Mouse (Mus musculus) frontal cortex, postnatal 10 days (tissue): ENCODE data around the gene Slc26a11.

Experiments used
- DNase-seq, 2 experiments: peaks; one replicate each; pipeline ENCODE4 v3.0.0; 2022; ENCODE audit warnings: low spot score in 2 of 2, mixed read lengths in 1 of 2

The Slc26a11 gene

DNA sequence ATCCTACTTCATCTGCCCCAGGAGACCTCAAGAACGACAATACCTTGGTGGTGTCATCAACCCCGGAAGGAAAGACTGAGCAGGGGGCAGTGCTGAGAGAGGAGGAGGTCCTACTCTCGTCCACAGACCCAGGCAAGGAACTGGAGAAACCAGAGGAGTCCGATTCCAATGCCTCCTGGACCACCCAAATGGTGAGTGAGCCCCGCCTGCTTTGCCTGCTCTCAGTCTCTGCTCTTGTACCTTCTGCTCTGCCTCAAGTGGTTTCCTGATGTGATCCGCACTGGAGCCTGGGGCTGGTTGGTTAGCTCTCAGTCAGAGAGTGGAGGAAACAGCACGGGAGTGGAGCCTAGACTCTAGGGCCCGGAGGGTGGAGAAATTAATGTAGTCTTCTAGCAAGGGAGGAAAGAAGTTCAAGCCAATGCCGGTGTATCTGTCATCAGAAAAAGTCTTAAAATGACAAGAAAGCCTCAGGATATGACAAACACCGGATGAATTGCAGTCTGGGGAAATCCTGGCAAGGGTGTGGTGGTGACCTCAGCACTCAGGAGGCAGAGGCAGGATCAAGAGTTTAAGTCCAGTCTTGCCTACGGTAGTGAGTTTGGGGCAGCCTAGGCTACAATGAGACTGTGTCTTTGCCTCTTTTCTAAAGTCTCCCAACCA is 47.3 kb downstream of the Slc26a11 start:
- no peak for DNase-seq

GRCm38 (mm10) chr11:119404627-119405026 is 49.3 kb downstream of the Slc26a11 start:
- no peak for DNase-seq

- no peak for DNase-seq
Measured at GRCm38 (mm10) chr11:119407381-119407780, 52.0 kb downstream of the Slc26a11 start.

- no peak for DNase-seq
Measured at GRCm38 (mm10) chr11:119407977-119408376, 52.6 kb downstream of the Slc26a11 start.

GRCm38 (mm10) chr11:119419327-119420118 is 64.2 kb downstream of the Slc26a11 start:
- DNase-seq, result no peak

DNA sequence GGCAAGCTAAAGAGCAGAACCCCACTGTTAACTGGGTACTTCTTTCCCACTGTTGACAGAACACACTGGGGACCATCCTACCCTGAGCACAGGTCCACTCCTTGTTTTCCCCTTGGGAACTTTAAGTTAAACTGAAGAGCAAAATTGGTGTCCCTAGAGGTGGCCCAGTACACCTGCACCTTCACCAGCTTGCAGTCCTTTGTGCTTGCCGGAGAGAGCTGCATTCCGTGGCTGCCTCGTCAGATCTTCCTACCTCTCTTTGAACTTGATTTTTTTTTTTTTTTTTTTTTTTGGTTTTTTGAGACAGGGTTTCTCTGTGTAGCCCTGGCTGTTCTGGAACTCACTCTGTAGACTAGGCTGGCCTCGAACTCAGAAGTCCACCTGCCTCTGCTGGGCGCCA is 65.1 kb downstream of the Slc26a11 start:
- DNase-seq, result no peak

DNA sequence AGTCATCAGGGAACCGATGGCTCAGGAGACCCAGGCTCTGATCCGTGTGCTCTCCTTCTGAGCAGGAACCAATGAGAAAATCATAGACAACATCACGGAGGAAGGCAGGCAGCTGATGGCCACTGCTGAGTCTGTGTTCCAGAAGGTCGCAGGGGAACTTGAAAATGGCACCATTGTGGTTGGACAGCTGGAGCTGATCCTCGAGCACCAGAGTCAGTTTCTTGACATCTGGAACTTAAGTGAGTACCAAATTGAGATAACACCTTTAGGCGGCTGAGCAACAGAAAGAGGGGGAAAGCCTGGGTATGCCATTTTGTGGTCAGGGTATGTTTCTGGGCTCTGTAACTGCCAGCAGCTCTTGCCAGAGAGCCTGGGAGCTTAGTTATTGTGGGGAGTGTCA is 72.1 kb downstream of the Slc26a11 start:
- DNase-seq, result no peak

DNA sequence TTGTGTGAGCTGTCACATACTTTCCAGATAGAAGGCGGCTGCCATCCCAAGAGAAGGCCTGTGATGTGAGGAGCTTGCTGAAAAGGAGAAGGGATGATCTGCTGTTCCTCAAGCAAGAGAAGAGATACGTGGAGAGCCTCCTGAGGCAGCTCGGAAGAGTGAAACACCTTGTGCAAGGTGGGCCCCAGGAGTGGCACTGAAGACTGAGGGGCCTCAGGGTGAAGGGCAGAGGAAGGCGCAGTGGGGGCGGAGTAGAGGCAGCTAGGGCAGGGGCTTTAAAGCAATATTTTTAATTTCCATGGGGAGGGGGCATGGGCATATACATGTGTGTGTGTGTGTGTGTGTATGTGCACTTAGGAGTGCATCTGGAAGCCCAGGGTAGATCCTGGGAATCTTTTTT is 72.6 kb downstream of the Slc26a11 start:
- DNase-seq, result no peak

DNA sequence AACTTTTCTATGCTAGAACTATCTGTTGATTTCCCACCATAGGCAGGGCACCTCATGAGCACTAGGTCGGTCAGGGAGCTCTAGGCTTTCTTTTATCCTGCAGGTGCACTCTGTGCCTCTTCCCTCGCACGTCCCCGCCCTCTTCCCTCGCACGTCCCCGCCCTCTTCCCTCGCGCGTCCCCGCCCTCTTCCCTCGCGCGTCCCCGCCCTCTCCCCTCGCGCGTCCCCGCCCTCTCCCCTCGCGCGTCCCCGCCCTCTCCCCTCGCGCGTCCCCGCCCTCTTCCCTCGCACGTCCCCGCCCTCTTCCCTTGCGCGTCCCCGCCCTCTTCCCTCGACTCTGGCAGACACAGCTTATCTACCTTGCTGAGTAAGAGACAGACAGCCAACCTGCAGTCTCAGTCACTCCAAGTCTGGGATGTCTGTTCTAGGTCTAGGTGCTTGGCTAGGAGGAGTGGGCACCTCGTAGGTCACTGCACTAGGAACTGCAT is 73.3 kb downstream of the Slc26a11 start:
- no peak for DNase-seq
